In genomic region chr12:91056885-91057284, GRCm38 (mm10) we compare ENCODE assay signal across 9 mouse cellular contexts.
"Had no signal": no experiment of that assay in that cellular context is flagged by ENCODE, and none has a peak within 500 bp of the region (broad histone marks: within the 10 kb centered on the region; RNA-seq: fewer than 3 reads in every experiment).

No protein-coding gene starts in this region.

- H3K36me3 ChIP-seq: limb, embryonic 10.5 days; liver, embryonic 12.5 days; midbrain, embryonic 15.5 days; neural tube, embryonic 12.5 days had no signal

- H3K27ac ChIP-seq: left cerebral cortex, adult 2 months; limb, embryonic 10.5 days; liver, embryonic 12.5 days; midbrain, embryonic 15.5 days; neural tube, embryonic 12.5 days had no signal

- H3K4me2 ChIP-seq: liver, embryonic 12.5 days; midbrain, embryonic 15.5 days; neural tube, embryonic 12.5 days had no signal

- H3K9ac ChIP-seq: liver, embryonic 12.5 days; midbrain, embryonic 15.5 days; neural tube, embryonic 12.5 days had no signal

- H3K4me1 ChIP-seq: limb, embryonic 10.5 days; liver, embryonic 12.5 days; midbrain, embryonic 15.5 days; neural tube, embryonic 12.5 days had no signal

- H3K27me3 ChIP-seq: liver, embryonic 12.5 days; midbrain, embryonic 15.5 days; neural tube, embryonic 12.5 days had no signal

- H3K4me3 ChIP-seq: left cerebral cortex, adult 2 months; limb, embryonic 10.5 days; liver, embryonic 12.5 days; midbrain, embryonic 15.5 days; neural tube, embryonic 12.5 days had no signal

- DNase-seq: kidney, adult 9 months; kidney, postnatal 10 days; lung, postnatal 36 days; thymus, postnatal 4 days had no signal

- ATAC-seq: liver, embryonic 12.5 days; midbrain, embryonic 15.5 days had no signal

- H3K9me3 ChIP-seq: limb, embryonic 10.5 days; liver, embryonic 12.5 days; midbrain, embryonic 15.5 days; neural tube, embryonic 12.5 days had no signal
